Mouse (Mus musculus): Measurements from ENCODE around the gene Churc1.

The Churc1 gene

GRCm38 (mm10) chr12:76765354-76765851 lies at the start of gene Churc1, which contains the start of gene Fntb:
Gene Churc1 (plus strand): TSS chr12:76765538.
Gene Fntb (plus strand): TSS chr12:76765589.
- DNase-seq (ENCODE audit: low spot score in 2 of 2): peak; percentile 93 to 98

- DNase-seq (ENCODE audit: low spot score in 2 of 2): no peak
These were observed 47.0 kb upstream of the Churc1 start for GRCm38 (mm10) chr12:76718384-76718783.

GRCm38 (mm10) chr12:76720572-76720971 lies 44.8 kb upstream of the Churc1 start:
- DNase-seq (ENCODE audit: low spot score in 2 of 2): no peak

GRCm38 (mm10) chr12:76722026-76722425 lies 43.3 kb upstream of the Churc1 start:
- no peak for DNase-seq (ENCODE audit: low spot score in 2 of 2)

GRCm38 (mm10) chr12:76727955-76728354 lies 37.4 kb upstream of the Churc1 start:
- DNase-seq (ENCODE audit: low spot score in 2 of 2): no peak

GRCm38 (mm10) chr12:76750866-76751459 lies 14.4 kb upstream of the Churc1 start:
- no peak for DNase-seq (ENCODE audit: low spot score in 2 of 2)

- DNase-seq (ENCODE audit: low spot score in 2 of 2): peak; percentile 42 to 72
These were observed 12.6 kb upstream of the Churc1 start for GRCm38 (mm10) chr12:76752652-76753318.

GRCm38 (mm10) chr12:76765901-76766630 lies 728 bp downstream of the Churc1 start:
- peak in 1 of 2 experiments; percentile 23 for DNase-seq (ENCODE audit: low spot score in 2 of 2)

GRCm38 (mm10) chr12:76770841-76771500 lies 5.6 kb downstream of the Churc1 start:
- no peak for DNase-seq (ENCODE audit: low spot score in 2 of 2)

- DNase-seq (ENCODE audit: low spot score in 2 of 2): no peak
These were observed 6.2 kb downstream of the Churc1 start for GRCm38 (mm10) chr12:76771540-76771939.

- no peak for DNase-seq (ENCODE audit: low spot score in 2 of 2)
These were observed 9.3 kb downstream of the Churc1 start for GRCm38 (mm10) chr12:76774652-76775051.

GRCm38 (mm10) chr12:76775132-76775531 lies 9.8 kb downstream of the Churc1 start:
- DNase-seq (ENCODE audit: low spot score in 2 of 2): no peak

- no peak for DNase-seq (ENCODE audit: low spot score in 2 of 2)
These were observed 11.6 kb downstream of the Churc1 start for GRCm38 (mm10) chr12:76776898-76777297.

- DNase-seq (ENCODE audit: low spot score in 2 of 2): no peak
These were observed 12.5 kb downstream of the Churc1 start for GRCm38 (mm10) chr12:76777845-76778244.

- DNase-seq (ENCODE audit: low spot score in 2 of 2): no peak
These were observed 13.2 kb downstream of the Churc1 start for GRCm38 (mm10) chr12:76778305-76779083.

- no peak for DNase-seq (ENCODE audit: low spot score in 2 of 2)
These were observed 14.6 kb downstream of the Churc1 start for GRCm38 (mm10) chr12:76779951-76780350.

- DNase-seq (ENCODE audit: low spot score in 2 of 2): no peak
These were observed 15.5 kb downstream of the Churc1 start for GRCm38 (mm10) chr12:76780639-76781468.

- DNase-seq (ENCODE audit: low spot score in 2 of 2): no peak
These were observed 18.8 kb downstream of the Churc1 start for GRCm38 (mm10) chr12:76784056-76784619.

- DNase-seq (ENCODE audit: low spot score in 2 of 2): no peak
These were observed 25.2 kb downstream of the Churc1 start for GRCm38 (mm10) chr12:76790446-76791084.
